Mouse (Mus musculus): ENCODE measurements at regions not wholly inside any gene's neighbourhood (a gene's known extent, or its start where the extent isn't known, plus 50 kb on each side); places are given as distances from the start of the nearest gene placed in this dataset.

GRCm38 (mm10) chr3:147284357-147284756 is 432.2 kb downstream of the Ttll7 start:
- DNase-seq = no peak

GRCm38 (mm10) chr3:147285496-147285895 is 433.3 kb downstream of the Ttll7 start:
- no peak for DNase-seq

- DNase-seq = no peak
Observed at GRCm38 (mm10) chr3:147287503-147287902, 435.3 kb downstream of the Ttll7 start.

GRCm38 (mm10) chr3:147291696-147292327 is 439.6 kb downstream of the Ttll7 start:
- no peak for DNase-seq

GRCm38 (mm10) chr3:147298065-147298464 is 445.9 kb downstream of the Ttll7 start:
- DNase-seq = no peak

- DNase-seq = no peak
Observed at GRCm38 (mm10) chr3:147325522-147325921, 473.4 kb downstream of the Ttll7 start.

GRCm38 (mm10) chr3:147334301-147334700 is 482.1 kb downstream of the Ttll7 start:
- no peak for DNase-seq

GRCm38 (mm10) chr3:147335286-147335685 is 483.1 kb downstream of the Ttll7 start:
- no peak for DNase-seq

GRCm38 (mm10) chr3:147339427-147339826 is 487.3 kb downstream of the Ttll7 start:
- no peak for DNase-seq

GRCm38 (mm10) chr3:147347278-147348039 is 495.3 kb downstream of the Ttll7 start:
- DNase-seq = no peak

- no peak for DNase-seq
Observed at GRCm38 (mm10) chr3:147387077-147387476, 534.9 kb downstream of the Ttll7 start.

GRCm38 (mm10) chr3:147398298-147398697 is 546.1 kb downstream of the Ttll7 start:
- no peak for DNase-seq

GRCm38 (mm10) chr3:147412274-147412673 is 560.1 kb downstream of the Ttll7 start:
- DNase-seq = no peak

GRCm38 (mm10) chr3:147416926-147417325 is 564.8 kb downstream of the Ttll7 start:
- no peak for DNase-seq

GRCm38 (mm10) chr3:147419129-147419528 is 567.0 kb downstream of the Ttll7 start:
- DNase-seq = no peak

GRCm38 (mm10) chr3:147422196-147422595 is 570.0 kb downstream of the Ttll7 start:
- no peak for DNase-seq

GRCm38 (mm10) chr3:147423895-147424575 is 571.9 kb downstream of the Ttll7 start:
- no peak for DNase-seq

GRCm38 (mm10) chr3:147428837-147429236 is 576.7 kb downstream of the Ttll7 start:
- no peak for DNase-seq

GRCm38 (mm10) chr3:147442925-147443690 is 590.9 kb downstream of the Ttll7 start:
- no peak for DNase-seq

- DNase-seq = no peak
Observed at GRCm38 (mm10) chr3:147443691-147443960, 591.5 kb downstream of the Ttll7 start.

GRCm38 (mm10) chr3:147444005-147444763 is 592.0 kb downstream of the Ttll7 start:
- DNase-seq = no peak

GRCm38 (mm10) chr3:147445066-147445844 is 593.1 kb downstream of the Ttll7 start:
- DNase-seq = no peak
